Mouse (Mus musculus): ENCODE measurements around the gene Daam1.
A peak's percentile ranks its signal among the peaks of the same experiment; 100 is the strongest.

Gene Daam1

DNA sequence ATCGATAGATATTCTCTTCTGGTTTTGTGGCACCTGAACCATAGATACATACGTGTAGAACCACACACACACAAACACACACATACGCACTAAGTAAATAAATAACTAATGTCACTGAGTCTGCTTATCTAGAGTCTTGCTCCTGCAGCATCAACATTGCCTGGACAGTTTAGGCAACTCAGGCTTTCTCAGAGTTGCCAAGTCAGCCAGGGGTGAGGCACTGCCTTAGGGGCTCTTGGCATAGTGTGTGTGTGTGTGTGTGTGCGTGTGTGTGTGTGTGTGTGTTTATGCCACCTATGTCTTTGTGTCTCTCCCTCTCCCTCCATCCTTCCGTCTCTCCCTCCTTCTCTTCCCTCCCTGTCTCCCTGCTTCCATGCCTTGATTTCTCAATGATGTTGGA lies 110.4 kb downstream of the Daam1 start:
- no peak for DNase-seq

DNA sequence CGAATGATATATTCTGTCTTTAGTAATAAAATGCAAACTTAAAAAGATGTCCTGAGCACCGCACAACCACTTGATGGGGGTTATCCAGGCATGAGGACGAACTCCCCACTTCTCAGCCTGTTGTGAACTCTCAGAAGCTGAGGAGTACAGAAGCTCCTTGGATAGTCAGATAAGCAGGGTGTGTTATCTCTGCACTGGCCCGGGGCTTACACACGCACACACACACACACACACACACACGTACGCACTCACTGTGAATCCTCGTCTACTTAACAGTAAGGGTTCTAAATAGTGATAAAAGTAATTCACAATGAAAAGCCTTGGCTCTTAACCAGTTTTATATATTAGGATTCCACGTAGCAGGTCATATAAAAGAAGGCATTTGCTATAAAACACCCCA lies 112.2 kb downstream of the Daam1 start:
- no peak for DNase-seq

DNA sequence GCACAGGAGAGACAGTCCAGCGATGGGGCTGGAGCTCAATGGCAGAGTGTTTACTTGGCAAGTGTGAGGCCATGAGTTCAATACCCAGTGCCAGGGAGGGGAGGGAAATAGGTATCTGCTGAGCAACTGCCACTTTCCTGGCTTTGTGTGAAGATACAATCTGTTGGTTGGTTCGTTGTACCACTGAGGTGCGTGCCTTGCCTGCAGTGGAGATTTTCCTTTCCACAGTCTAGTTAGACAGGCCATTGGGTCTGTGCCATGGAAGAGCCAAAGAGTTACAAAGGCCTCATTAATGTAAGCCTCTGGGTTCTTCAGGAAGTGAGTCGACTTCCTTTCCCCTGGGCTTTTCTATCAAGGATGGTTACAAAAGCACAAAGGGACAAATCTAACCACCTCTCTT lies 112.8 kb downstream of the Daam1 start:
- no peak for DNase-seq

- DNase-seq = no peak
Observed at GRCm38 (mm10) chr12:71945844-71946243, 115.0 kb downstream of the Daam1 start.

DNA sequence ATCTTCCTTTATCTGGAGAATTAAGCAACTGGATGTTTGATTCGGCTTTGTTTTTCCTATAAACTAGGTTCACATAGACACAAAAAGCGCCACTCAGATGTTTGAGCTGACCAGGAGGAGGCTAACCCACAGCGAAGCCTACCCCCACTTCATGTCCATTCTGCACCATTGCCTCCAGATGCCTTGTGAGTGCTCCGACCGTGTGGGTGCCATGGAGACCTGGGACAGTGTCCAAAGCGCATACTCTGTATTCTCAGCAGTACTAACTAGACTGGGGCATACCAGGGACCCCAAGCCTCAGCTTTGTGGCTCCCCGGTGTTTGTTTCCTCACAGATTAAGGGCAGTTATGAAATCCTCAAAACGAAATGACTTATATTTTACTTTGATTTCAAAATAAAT lies 115.6 kb downstream of the Daam1 start:
- no peak for DNase-seq

GRCm38 (mm10) chr12:71948972-71949371 lies 118.1 kb downstream of the Daam1 start:
- no peak for DNase-seq

GRCm38 (mm10) chr12:71949606-71950005 lies 118.7 kb downstream of the Daam1 start:
- DNase-seq = no peak

- no peak for DNase-seq
Observed at GRCm38 (mm10) chr12:71950095-71950877, 119.4 kb downstream of the Daam1 start.

GRCm38 (mm10) chr12:71954180-71954935 lies 123.5 kb downstream of the Daam1 start:
- no peak for DNase-seq

- no peak for DNase-seq
Observed at GRCm38 (mm10) chr12:71956980-71957379, 126.1 kb downstream of the Daam1 start.

DNA sequence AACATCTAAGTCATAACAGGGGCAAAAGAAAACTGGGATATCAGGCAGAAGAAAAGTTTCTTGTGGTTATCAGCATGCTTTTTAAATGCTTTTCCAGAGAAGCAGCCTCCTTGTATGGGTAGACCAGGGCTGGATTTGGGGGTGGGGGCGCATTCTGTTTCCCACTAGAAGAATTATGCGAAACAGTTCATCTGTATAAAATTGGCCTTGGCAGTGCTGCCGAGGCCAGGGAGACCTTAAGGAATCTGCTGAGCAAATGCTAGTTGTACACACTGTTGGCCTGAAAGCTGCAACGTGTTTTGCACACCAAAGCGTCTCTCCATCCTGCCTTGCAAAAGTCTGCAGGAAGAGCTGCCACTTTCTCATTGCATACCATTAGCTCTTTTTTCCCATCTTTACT lies 126.6 kb downstream of the Daam1 start:
- DNase-seq = no peak

- no peak for DNase-seq
Observed at GRCm38 (mm10) chr12:71959351-71959991, 128.6 kb downstream of the Daam1 start.

GRCm38 (mm10) chr12:71961671-71962070 lies 130.8 kb downstream of the Daam1 start:
- no peak for DNase-seq

- no peak for DNase-seq
Observed at GRCm38 (mm10) chr12:71962616-71963015, 131.7 kb downstream of the Daam1 start.

DNA sequence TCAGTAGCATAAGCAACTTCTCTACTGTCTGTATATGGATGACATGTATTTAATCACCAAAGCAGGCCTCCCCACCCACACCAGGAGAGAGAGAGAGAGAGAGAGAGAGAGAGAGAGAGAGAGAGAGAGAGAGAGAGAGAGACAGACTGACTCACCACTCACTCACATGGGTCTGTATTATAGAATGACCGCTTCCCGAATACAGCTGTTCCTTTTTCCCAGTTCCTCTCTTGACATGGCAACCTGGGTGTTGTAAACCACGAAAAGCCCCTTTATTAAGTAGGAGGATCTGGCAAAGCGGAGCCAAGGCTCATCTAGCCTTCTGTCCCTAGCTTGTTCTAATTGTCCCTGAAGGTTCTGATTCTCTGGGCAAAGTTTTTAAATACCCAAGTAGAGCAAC lies 137.7 kb downstream of the Daam1 start:
- no peak for DNase-seq

DNA sequence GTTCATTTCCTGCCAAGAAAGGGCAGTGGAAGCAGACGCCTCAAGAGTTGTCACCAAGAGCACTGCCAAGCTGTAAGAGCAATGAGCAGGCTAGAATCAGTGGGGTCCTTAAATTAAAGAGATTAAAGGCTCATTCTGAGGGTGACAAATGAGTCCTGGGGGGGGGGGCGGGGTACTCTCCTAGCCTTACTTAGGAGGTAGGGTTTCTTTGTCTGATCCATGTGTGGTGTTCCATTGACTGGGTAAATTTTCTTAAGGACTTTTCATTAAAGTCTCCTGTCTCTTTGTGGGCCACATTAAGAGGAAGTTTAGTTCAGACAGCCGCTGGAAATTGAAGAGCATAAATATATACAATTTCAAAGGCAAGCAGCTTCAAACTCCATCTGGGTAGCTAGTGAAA lies 138.1 kb downstream of the Daam1 start:
- no peak for DNase-seq

- DNase-seq = no peak
Observed at GRCm38 (mm10) chr12:71969439-71969838, 138.6 kb downstream of the Daam1 start.

GRCm38 (mm10) chr12:71969941-71970629 lies 139.2 kb downstream of the Daam1 start:
- no peak for DNase-seq

DNA sequence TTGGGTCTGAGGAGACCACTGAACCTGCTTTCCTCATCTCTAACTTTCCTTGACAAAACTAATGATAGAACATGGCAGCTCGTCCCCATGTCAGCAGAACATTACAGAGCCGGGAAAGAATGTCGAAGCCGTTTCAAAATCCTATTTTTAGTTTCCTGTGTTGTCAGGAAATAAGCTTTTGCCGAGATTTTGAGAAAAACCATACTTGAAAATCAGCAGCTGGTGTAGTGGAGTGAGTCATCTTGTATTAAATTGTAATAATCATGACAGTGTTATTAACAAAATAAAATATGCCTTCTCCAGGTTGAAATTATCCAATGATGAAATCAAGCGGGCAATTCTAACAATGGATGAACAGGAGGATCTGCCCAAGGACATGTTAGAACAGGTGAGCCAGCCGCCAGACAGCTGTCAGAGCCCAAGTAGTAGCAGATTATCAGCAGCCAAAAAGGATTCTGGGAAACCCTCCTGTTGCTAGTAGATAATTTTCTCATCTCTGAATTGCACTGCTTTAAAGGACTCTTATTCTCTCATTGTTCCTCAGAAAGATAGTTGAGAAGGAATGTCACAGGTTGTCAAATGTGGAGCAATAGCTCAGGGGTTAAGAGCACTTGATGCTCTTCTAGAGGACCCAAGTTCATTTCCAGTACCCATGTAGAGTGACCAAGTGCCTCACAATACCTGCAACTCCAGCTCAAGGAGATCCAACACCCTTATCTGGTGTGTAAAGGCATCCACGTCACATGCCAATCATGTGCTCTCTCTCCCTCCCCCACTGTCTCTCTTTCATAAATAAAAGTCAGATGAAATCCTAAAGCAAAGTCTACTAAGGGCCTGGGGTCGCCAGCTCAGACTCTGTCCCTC lies 140.1 kb downstream of the Daam1 start:
- DNase-seq = no peak

- DNase-seq = no peak
Observed at GRCm38 (mm10) chr12:71972126-71972525, 141.2 kb downstream of the Daam1 start.

- no peak for DNase-seq
Observed at GRCm38 (mm10) chr12:71972619-71973266, 141.9 kb downstream of the Daam1 start.

- peak; percentile 14 for DNase-seq
Observed at GRCm38 (mm10) chr12:71973577-71973976, 142.7 kb downstream of the Daam1 start.

All from cerebellum, adult 11 months (tissue).